Mouse (Mus musculus) limb, embryonic 14.5 days (tissue): ENCODE measurements around the gene Med17. TPM values are rescaled to one million over a fixed set of nuclear protein-coding genes. Genes with fewer than 3 reads are reported as not detected.

Source experiments
- ATAC-seq: fragments of 200-750 bp; cut with Nextera tagmentation; 2 replicates; pipeline ENCODE4 v1.8.0; 2017; ENCODE audit warnings: low read depth, moderate number of reproducible peaks, moderate TSS enrichment; ENCODE audit not compliant: low FRiP score
- DNase-seq: peaks from one replicate; pipeline ENCODE4 v3.0.0-alpha.2; 2015; ENCODE audit warnings: low spot score
- H3K27ac ChIP-seq: fragments of 300-500 bp; sonication (generic); replicated peaks from 2 replicates; pipeline ENCODE4 v1.5.1; 2014; ENCODE audit warnings: low read depth, mild to moderate bottlenecking, low read length, moderate library complexity, mixed read lengths
- H3K27me3 ChIP-seq: fragments of 300-500 bp; sonication (generic); 2 replicates; pipeline ENCODE4 v1.6.1; 2014; ENCODE audit warnings: low read length, mixed read lengths; ENCODE audit not compliant: control insufficient read depth, insufficient read depth
- H3K36me3 ChIP-seq: fragments of 300-500 bp; sonication (generic); 2 replicates; pipeline ENCODE4 v1.6.1; 2014; ENCODE audit warnings: mild to moderate bottlenecking, low read length, moderate library complexity, mixed read lengths; ENCODE audit not compliant: control insufficient read depth, insufficient read depth
- H3K4me1 ChIP-seq: fragments of 300-500 bp; sonication (generic); 2 replicates; pipeline ENCODE4 v1.6.1; 2014; ENCODE audit warnings: antibody characterized with exemption, low read length, mixed read lengths; ENCODE audit not compliant: control insufficient read depth, insufficient read depth
- H3K4me2 ChIP-seq: fragments of 300-500 bp; sonication (generic); replicated peaks from 2 replicates; pipeline ENCODE4 v1.6.1; 2014; ENCODE audit warnings: low read depth, mild to moderate bottlenecking, low read length, moderate library complexity; ENCODE audit not compliant: severe bottlenecking
- H3K4me3 ChIP-seq: fragments of 300-500 bp; sonication (generic); replicated peaks from 2 replicates; pipeline ENCODE4 v1.5.1; 2014; ENCODE audit warnings: low read length
- H3K9ac ChIP-seq: fragments of 300-500 bp; sonication (generic); 2 replicates; pipeline ENCODE4 v1.6.1; 2014; ENCODE audit warnings: mild to moderate bottlenecking, low read depth, low read length, moderate library complexity; ENCODE audit not compliant: severe bottlenecking
- H3K9me3 ChIP-seq: fragments of 300-500 bp; sonication (generic); 2 replicates; pipeline ENCODE4 v1.6.1; 2016; ENCODE audit warnings: low read length; ENCODE audit not compliant: control insufficient read depth
- POLR2A ChIP-seq: fragments of 200-500 bp; IDR thresholded peaks from 2 replicates; pipeline ENCODE4 v1.8.0; 2012; ENCODE audit warnings: inconsistent platforms, mild to moderate bottlenecking, moderate library complexity, borderline replicate concordance; ENCODE audit not compliant: insufficient read depth, insufficient read length; ENCODE audit errors: extremely low read depth
- whole genome bisulfite sequencing: fragments of 180-500 bp; shearing (Covaris S2); extraction: QIAGEN DNeasy Blood & Tissue Kit; methylation state at CpG from one replicate; pipeline ENCODE4 v1.1.7; 2014; 5-methylcytosine and 5-hydroxymethylcytosine counted together
- polyA plus RNA-seq, 2 experiments: library from polyadenylated mRNA; depleted of rRNA in 1 of 2; stranded (reverse) in 1 of 2; unstranded in 1 of 2; fragments of >200 nt; fragmentation: Nextera tagmentation in 1 of 2; extraction: Ambion mirVana in 1 of 2; gene quantifications; 2 replicates each; pipeline versions ENCODE4 v1.2.1 to v1.2.3; 2012 to 2014

Med17 gene
- polyA plus RNA-seq, 2 experiments: 33.6 to 46.4 TPM

DNA sequence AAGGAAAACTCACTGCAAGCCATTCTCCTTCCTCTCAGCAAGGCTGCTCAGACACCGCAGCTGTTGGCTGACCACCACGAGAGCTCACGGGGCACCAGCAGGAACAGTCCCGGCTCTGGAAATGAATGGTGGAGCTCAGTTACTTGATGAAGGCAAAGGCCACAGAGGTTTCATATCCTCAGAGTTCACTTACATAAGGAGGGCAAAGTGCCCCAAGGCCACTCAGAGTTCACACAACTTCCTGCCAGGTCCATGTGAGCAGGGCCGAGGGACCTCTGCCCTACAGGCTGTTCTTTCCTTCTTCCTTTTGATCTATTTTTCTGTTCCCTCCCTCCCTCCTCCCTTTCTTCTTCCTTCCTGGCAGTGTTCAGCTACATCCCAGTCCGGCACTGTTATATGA lies 21.7 kb upstream of the Med17 start:
- H3K9me3 ChIP-seq: no peaks in the 10 kb centered on the region
- no peak for ATAC-seq
- no peak for DNase-seq
- no peak overlapping the region; the same call in 1 of the 2 replicates for H3K27ac ChIP-seq
- 31% methylated on average over 6 of the region's 6 CpGs for WGBS
- no peak overlapping the region for H3K4me2 ChIP-seq
- H3K36me3 ChIP-seq: peaks cover 8% of the 10 kb centered on the region; the same call in 1 of the 2 replicates
- H3K27me3 ChIP-seq: no peaks in the 10 kb centered on the region
- H3K4me1 ChIP-seq: peaks cover 6% of the 10 kb centered on the region; the same call in 1 of the 2 replicates
- H3K9ac ChIP-seq: 0 out of 2 replicates have a peak overlapping the region, but pooled peaks have one; percentile 5
- no peak overlapping the region for H3K4me3 ChIP-seq
- TF ChIP-seq POLR2A: no peak

DNA sequence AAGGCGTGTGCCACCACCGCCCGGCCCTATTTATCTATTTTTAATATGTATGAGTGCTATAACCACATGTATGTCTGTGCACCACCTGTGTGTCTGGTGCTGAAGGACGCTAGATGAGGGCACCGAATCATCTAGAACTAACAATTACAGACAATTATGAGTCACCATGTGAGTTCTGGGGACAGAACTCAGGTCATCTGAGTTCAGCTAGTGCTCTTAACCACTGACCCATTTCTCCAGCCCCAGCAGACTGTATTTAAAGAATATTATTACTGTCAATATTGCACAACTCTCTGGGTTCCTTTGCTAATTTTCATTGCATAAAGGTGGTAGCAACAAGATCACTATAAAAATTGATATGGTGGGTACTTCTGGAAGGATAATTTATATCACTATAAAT lies 20.3 kb upstream of the Med17 start:
- WGBS: 79% methylated on average over 5 of the region's 5 CpGs

DNA sequence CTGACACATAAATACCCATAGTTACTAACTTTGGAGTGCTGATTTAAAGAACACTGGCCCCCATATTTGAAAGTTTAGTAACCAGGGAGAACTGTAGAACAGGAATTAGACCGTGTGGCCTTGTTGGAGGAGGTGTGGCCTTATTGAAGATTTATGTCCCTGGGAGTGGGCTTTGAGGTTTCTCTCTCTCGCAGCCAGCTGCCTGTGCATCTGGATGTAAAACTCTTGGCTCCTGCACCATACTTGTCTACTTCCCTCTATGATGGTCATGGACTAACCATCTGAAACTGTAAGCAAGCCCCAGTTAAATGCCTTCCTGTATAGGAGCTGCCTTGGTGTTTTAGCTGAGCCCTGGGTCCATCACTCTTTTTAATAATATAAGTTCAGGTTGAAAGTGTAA lies 18.7 kb upstream of the Med17 start:
- Histone ChIP-seq H3K27ac (no peak overlapping the region), H3K4me1 (peaks cover 6% of the 10 kb centered on the region; the same call in 1 of the 2 replicates)
- no peak for ATAC-seq

More for the DNA sequence above, 20.3 kb upstream of the Med17 start:
- Histone ChIP-seq H3K27me3 (no peaks in the 10 kb centered on the region), H3K4me2 (no peak overlapping the region), H3K4me3 (no peak overlapping the region), H3K9ac (no peak overlapping the region), H3K9me3 (no peaks in the 10 kb centered on the region), H3K4me1 (peaks cover 6% of the 10 kb centered on the region; the same call in 1 of the 2 replicates), H3K36me3 (peaks cover 8% of the 10 kb centered on the region), H3K27ac (no peak overlapping the region)
- no peak for TF ChIP-seq POLR2A
- DNase-seq: no peak
- ATAC-seq: no peak

DNA sequence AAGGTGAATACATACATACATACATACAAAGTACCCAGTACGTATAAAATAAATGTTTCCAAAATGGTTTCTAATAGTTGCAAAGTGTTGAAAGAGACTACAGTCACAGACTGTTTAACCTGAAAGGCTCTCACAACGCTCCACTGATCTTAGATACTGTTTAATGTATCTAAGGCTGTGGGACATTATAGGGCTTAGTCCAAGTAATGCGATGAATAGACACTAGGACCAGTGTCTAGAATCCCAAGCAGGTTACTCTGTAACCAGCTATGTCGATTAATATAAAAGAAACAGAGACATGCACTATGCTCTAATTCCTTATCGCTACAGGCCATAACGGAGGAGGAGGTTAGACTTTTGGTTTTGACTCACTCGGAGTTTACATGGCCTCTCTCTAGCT lies 17.4 kb upstream of the Med17 start:
- no peak for TF ChIP-seq POLR2A
- Histone ChIP-seq H3K36me3 (peaks cover 8% of the 10 kb centered on the region), H3K9me3 (no peaks in the 10 kb centered on the region)

More for the DNA sequence above, 18.7 kb upstream of the Med17 start:
- Histone ChIP-seq H3K36me3 (peaks cover 8% of the 10 kb centered on the region), H3K9ac (no peak overlapping the region), H3K9me3 (no peaks in the 10 kb centered on the region), H3K4me3 (no peak overlapping the region), H3K27me3 (no peaks in the 10 kb centered on the region), H3K4me2 (no peak overlapping the region)
- 9% methylated on average over 2 of the region's 2 CpGs for WGBS
- DNase-seq: no peak
- no peak for TF ChIP-seq POLR2A

DNA sequence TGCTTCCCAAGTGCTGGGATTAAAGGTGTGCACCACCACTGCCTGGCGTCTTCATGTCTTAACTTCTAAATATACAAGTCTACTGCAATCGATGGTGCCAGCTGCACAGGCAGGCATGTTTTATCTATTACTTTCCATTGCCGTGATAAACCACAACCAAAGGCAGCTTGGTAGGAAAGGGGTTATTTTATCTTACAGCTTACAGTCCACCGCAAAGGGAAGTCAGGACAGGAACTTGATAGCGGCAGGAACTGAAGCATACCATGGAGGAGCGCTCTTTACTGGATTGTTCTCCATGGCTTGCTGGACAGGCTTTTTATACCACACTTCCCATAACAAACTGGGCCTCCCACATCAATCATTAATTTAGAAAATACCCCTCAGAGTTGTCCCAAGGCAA lies 9.5 kb upstream of the Med17 start:
- H3K4me3 ChIP-seq: no peak overlapping the region
- no peak for ATAC-seq
- H3K4me2 ChIP-seq: no peak overlapping the region
- no peak for DNase-seq
- WGBS: 83% methylated on average over 6 of the region's 6 CpGs
- H3K27ac ChIP-seq: no peak overlapping the region
- H3K27me3 ChIP-seq: no peaks in the 10 kb centered on the region
- TF ChIP-seq POLR2A: no peak
- no peak overlapping the region for H3K9ac ChIP-seq
- H3K9me3 ChIP-seq: no peaks in the 10 kb centered on the region
- H3K36me3 ChIP-seq: 0 out of 2 replicates have a peak, but pooled peaks cover 3% of the 10 kb centered on the region
- H3K4me1 ChIP-seq: no peaks in the 10 kb centered on the region

More for the DNA sequence above, 17.4 kb upstream of the Med17 start:
- Histone ChIP-seq H3K27me3 (no peaks in the 10 kb centered on the region), H3K4me2 (no peak overlapping the region), H3K4me3 (no peak overlapping the region), H3K27ac (no peak overlapping the region), H3K4me1 (peaks cover 6% of the 10 kb centered on the region; the same call in 1 of the 2 replicates), H3K9ac (no peak overlapping the region)
- WGBS: 88% methylated on average over 7 of the region's 7 CpGs
- ATAC-seq (no peak), DNase-seq (no peak)
